Mouse (Mus musculus) brain, embryonic 14.5 days (tissue): ENCODE data around the gene Mphosph9.

Source experiments
- CTCF ChIP-seq: fragments of 200-500 bp; IDR thresholded peaks from 2 replicates; pipeline ENCODE4 v1.5.1; 2012; ENCODE audit warnings: inconsistent platforms, mild to moderate bottlenecking, moderate library complexity, borderline replicate concordance; ENCODE audit not compliant: insufficient read depth, insufficient read length; ENCODE audit errors: extremely low read depth
- POLR2A ChIP-seq: fragments of 200-500 bp; IDR thresholded peaks from 2 replicates; pipeline ENCODE4 v1.6.1; 2012; ENCODE audit warnings: mild to moderate bottlenecking, inconsistent platforms, borderline replicate concordance; ENCODE audit not compliant: poor library complexity, insufficient read depth, insufficient read length, severe bottlenecking; ENCODE audit errors: extremely low read depth

GRCm38 (mm10) chr5:124233874-124234661 lies 93.7 kb downstream of the Mphosph9 start:
- no peak for TF ChIP-seq CTCF
- TF ChIP-seq POLR2A, result no peak
